Mouse (Mus musculus) ES-E14 (cell line): Measurements from ENCODE around the gene Lhpp.

Source experiments
- CHD2 ChIP-seq: IDR thresholded peaks from 2 replicates; pipeline ENCODE4 v1.6.1; 2014; ENCODE audit warnings: mild to moderate bottlenecking, low read depth, low read length, inconsistent platforms
- HCFC1 ChIP-seq: IDR thresholded peaks from 2 replicates; pipeline ENCODE4 v1.6.1; 2012; ENCODE audit warnings: low read length, inconsistent platforms, borderline replicate concordance; ENCODE audit not compliant: insufficient read depth
- MAFK ChIP-seq: IDR thresholded peaks from 2 replicates; pipeline ENCODE4 v1.6.1; 2014; ENCODE audit warnings: mild to moderate bottlenecking, low read depth, low read length, inconsistent platforms; ENCODE audit not compliant: insufficient read depth
- ZC3H11A ChIP-seq: IDR thresholded peaks from 2 replicates; pipeline ENCODE4 v1.6.1; 2012; ENCODE audit warnings: low read depth, mild to moderate bottlenecking, inconsistent platforms, low read length, borderline replicate concordance

DNA sequence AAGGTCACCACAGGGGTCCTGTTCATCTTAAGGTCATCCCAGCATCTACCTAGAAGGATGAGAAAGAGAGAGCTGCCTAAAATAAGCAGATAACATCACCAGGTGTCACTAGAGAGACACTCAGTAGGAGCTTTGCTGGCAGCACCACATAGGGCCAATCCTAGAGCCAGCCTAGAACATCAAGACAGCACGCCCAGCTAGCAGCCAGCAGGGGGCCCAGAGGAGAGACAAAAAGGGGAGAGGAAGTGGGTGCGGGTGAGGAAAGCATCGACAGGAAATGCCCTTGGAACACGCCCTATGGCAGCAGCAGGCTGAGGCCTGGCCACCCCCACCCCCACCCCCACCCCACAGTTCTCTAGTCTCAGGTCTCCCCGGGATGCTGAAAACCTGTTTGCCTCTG, 124.7 kb downstream of the Lhpp start:
- no peak for TF ChIP-seq MAFK
- no peak for TF ChIP-seq ZC3H11A
- no peak for TF ChIP-seq HCFC1
- no peak for TF ChIP-seq CHD2
